Mouse (Mus musculus): ENCODE results near the gene Kcnq5.
"Not testable (repeated sequence)": the region's sequence is repeated elsewhere in the genome, so short reads cannot be mapped to it uniquely, and the experiment has no call there.

The Kcnq5 gene

GRCm38 (mm10) chr1:21650820-21651219, 310.9 kb downstream of the Kcnq5 start:
- intact Hi-C loops (cut with DNase I) = no loop called here

- intact Hi-C loops (cut with DNase I) = no loop called here
Observed at GRCm38 (mm10) chr1:21635406-21635805, 326.3 kb downstream of the Kcnq5 start.

GRCm38 (mm10) chr1:21634013-21634412, 327.7 kb downstream of the Kcnq5 start:
- intact Hi-C loops (cut with DNase I) = no loop called here

GRCm38 (mm10) chr1:21622455-21622854, 339.3 kb downstream of the Kcnq5 start:
- intact Hi-C loops (cut with DNase I) = no loop called here

GRCm38 (mm10) chr1:21622039-21622438, 339.7 kb downstream of the Kcnq5 start:
- intact Hi-C loops (cut with DNase I) = no loop called here

GRCm38 (mm10) chr1:21618712-21619111, 343.0 kb downstream of the Kcnq5 start:
- intact Hi-C loops (cut with DNase I) = no loop called here

- intact Hi-C loops (cut with DNase I) = no loop called here
Observed at GRCm38 (mm10) chr1:21616666-21617065, 345.1 kb downstream of the Kcnq5 start.

- intact Hi-C loops (cut with DNase I) = no loop called here
Observed at GRCm38 (mm10) chr1:21613933-21614332, 347.8 kb downstream of the Kcnq5 start.

- intact Hi-C loops (cut with DNase I) = no loop called here
Observed at GRCm38 (mm10) chr1:21604003-21604402, 357.7 kb downstream of the Kcnq5 start.

GRCm38 (mm10) chr1:21602567-21602966, 359.2 kb downstream of the Kcnq5 start:
- intact Hi-C loops (cut with DNase I) = no loop called here

- intact Hi-C loops (cut with DNase I) = no loop called here
Observed at GRCm38 (mm10) chr1:21600606-21601005, 361.1 kb downstream of the Kcnq5 start.

- intact Hi-C loops (cut with DNase I) = no loop called here
Observed at GRCm38 (mm10) chr1:21593872-21594271, 367.9 kb downstream of the Kcnq5 start.

GRCm38 (mm10) chr1:21567397-21567796, 394.3 kb downstream of the Kcnq5 start:
- intact Hi-C loops (cut with DNase I) = not testable (repeated sequence)

GRCm38 (mm10) chr1:21554630-21555029, 407.1 kb downstream of the Kcnq5 start:
- intact Hi-C loops (cut with DNase I) = no loop called here

- intact Hi-C loops (cut with DNase I) = no loop called here
Observed at GRCm38 (mm10) chr1:21552715-21553114, 409.0 kb downstream of the Kcnq5 start.

- intact Hi-C loops (cut with DNase I) = no loop called here
Observed at GRCm38 (mm10) chr1:21543909-21544308, 417.8 kb downstream of the Kcnq5 start.

GRCm38 (mm10) chr1:21539486-21539885, 422.3 kb downstream of the Kcnq5 start:
- intact Hi-C loops (cut with DNase I) = no loop called here

- intact Hi-C loops (cut with DNase I) = no loop called here
Observed at GRCm38 (mm10) chr1:21530823-21531222, 430.9 kb downstream of the Kcnq5 start.

GRCm38 (mm10) chr1:21521995-21522394, 439.7 kb downstream of the Kcnq5 start:
- intact Hi-C loops (cut with DNase I) = no loop called here

GRCm38 (mm10) chr1:21521475-21521874, 440.3 kb downstream of the Kcnq5 start:
- intact Hi-C loops (cut with DNase I) = no loop called here

- intact Hi-C loops (cut with DNase I) = no loop called here
Observed at GRCm38 (mm10) chr1:21520116-21520645, 441.6 kb downstream of the Kcnq5 start.

- intact Hi-C loops (cut with DNase I) = no loop called here
Observed at GRCm38 (mm10) chr1:21506665-21507064, 455.1 kb downstream of the Kcnq5 start.

- intact Hi-C loops (cut with DNase I) = no loop called here
Observed at GRCm38 (mm10) chr1:21499815-21500534, 461.8 kb downstream of the Kcnq5 start.
